Mouse (Mus musculus) spleen, adult 2 months (tissue): Measurements from ENCODE around the gene Celsr1.

Experiments used
- CTCF ChIP-seq: fragments of 200-500 bp; IDR thresholded peaks from 2 replicates; pipeline ENCODE4 v1.5.1; 2011; ENCODE audit warnings: mild to moderate bottlenecking, inconsistent platforms; ENCODE audit not compliant: insufficient read depth, insufficient read length, insufficient replicate concordance; ENCODE audit errors: extremely low read depth
- POLR2A ChIP-seq: fragments of 200-500 bp; IDR thresholded peaks from 2 replicates; pipeline ENCODE4 v1.6.1; 2011; ENCODE audit warnings: low read depth, low read length, inconsistent platforms

DNA sequence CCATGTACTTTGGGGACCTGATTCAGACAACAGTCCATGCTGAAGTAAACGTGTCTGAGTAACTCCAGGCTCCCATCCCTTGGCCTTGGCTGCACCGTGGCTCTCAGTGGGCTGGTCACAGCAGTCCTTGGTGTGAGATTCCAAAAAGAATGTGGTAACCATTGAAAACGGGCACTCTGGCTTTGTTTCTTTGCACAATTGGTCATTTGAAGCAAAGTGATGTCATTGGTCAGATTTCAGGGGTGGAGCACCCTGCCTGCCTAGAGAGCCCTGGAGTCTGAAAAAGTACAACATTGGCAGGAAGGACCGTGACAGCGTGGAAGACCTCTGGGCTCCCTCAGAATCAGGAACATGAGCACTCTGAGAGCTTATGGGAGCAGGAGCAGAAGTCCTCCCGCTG is 134.2 kb downstream of the Celsr1 start:
- TF ChIP-seq POLR2A (no peak), CTCF (no peak)
